ENCODE assay signal across 9 mouse cellular contexts in the genomic region with DNA sequence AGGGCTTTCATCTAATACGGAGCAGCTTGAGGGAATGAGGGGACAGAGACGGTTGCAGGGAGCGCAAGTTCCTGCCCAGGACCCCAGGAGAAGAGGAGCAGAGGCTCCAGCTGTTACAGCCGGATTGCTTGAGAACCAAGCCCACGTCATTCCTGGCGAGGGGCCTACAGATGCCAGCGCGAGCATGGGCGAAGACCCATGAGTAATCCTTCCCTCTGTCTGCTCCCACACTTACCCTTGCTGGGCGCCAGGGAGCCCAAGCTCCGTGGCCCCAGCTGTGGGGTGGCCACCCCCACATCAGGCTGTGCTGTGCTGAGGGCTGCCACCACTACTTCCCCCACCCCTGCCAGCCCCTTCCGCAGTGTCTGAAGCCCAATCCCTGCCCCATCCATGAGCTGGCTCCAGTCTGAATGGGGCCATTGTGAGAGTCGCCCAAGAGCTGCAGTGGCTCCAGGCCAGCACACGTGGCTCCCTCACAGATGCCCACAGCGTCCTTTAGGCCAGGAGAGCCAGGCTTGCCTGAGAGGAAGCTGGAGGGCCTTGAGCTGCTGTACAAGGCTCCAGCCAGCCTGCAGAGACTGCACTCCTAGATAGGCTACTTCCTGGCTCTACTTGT. TPM values are rescaled to one million over a fixed set of nuclear protein-coding genes. Genes with fewer than 3 reads are reported as not detected.
DNase-seq lines count a peak whose midpoint lies in the region; ATAC-seq lines count a peak whose summit lies in the region.
"Had no signal": no experiment of that assay in that cellular context is flagged by ENCODE, and none has a peak within 500 bp of the region (broad histone marks: within the 10 kb centered on the region; RNA-seq: fewer than 3 reads in every experiment).

No protein-coding gene starts in this region.

- H3K36me3 ChIP-seq in kidney, embryonic 14.5 days (ENCODE audit: control insufficient read depth, insufficient read depth, low read length) = no peaks in the 10 kb centered on the region

- H3K9ac ChIP-seq in kidney, embryonic 14.5 days (ENCODE audit: low read depth, low read length) = no peak overlapping the region; the same call in 1 of the 2 replicates

- 0 out of 2 replicates have a peak, but pooled peaks have one; percentile 43 for ATAC-seq in kidney, embryonic 14.5 days (ENCODE audit: low FRiP score, low TSS enrichment)
- ATAC-seq in granulocyte monocyte progenitor cell, adult 5-6 weeks (replicated peaks; ENCODE audit: poor library complexity, severe bottlenecking) = peak; percentile 30
- no peak for ATAC-seq in megakaryocyte-erythroid progenitor cell, adult 5-6 weeks (replicated peaks; ENCODE audit: low FRiP score, low TSS enrichment, poor library complexity, severe bottlenecking)
- ATAC-seq: Patski had no signal

- no peak for DNase-seq in kidney, postnatal 10 days
- peak; percentile 70 to 82 for DNase-seq in cerebellum, postnatal 10 days
- peak; percentile 65 to 85 for DNase-seq in layer of hippocampus, postnatal 14 days (ENCODE audit: low spot score in 2 of 2)
- peak; percentile 64 for DNase-seq in lung, postnatal 10 days
- DNase-seq in c-Kit-positive CD71-positive TER-119-positive erythroid progenitor cells, embryonic 14.5 days (ENCODE audit: low spot score) = no peak

- no peak overlapping the region for H3K4me2 ChIP-seq in kidney, embryonic 14.5 days (replicated peaks; ENCODE audit: low read depth, low read length)

- H3K4me1 ChIP-seq in kidney, embryonic 14.5 days (ENCODE audit: control insufficient read depth, insufficient read depth, low read length) = 0 out of 2 replicates have a peak, but pooled peaks cover 6% of the 10 kb centered on the region

- no peak overlapping the region for H3K4me3 ChIP-seq in kidney, embryonic 14.5 days (ENCODE audit: low read length)

- H3K27me3 ChIP-seq in kidney, embryonic 14.5 days (ENCODE audit: control insufficient read depth, insufficient read depth, low read length) = no peaks in the 10 kb centered on the region
- H3K27me3 ChIP-seq: Patski had no signal

- no peak overlapping the region for H3K27ac ChIP-seq in kidney, embryonic 14.5 days (ENCODE audit: low read depth, low read length)

- no peaks in the 10 kb centered on the region for H3K9me3 ChIP-seq in kidney, embryonic 14.5 days (ENCODE audit: control insufficient read depth, low read length)

- 74% methylated on average over 15 of the region's 15 CpGs for WGBS in kidney, embryonic 14.5 days

RNA-seq across cellular contexts. Expression of gene Clic4, which starts 25.4 kb away (rescaled TPM):
- 68.5 and 132 TPM in 2 replicates for polyA plus RNA-seq in kidney, embryonic 14.5 days (2014; fragmentation: Nextera tagmentation; extraction: Ambion mirVana)
- 22.3 and 25.8 TPM in 2 replicates for total RNA-seq in granulocyte monocyte progenitor cell, adult 5-6 weeks (2014; fragmentation: Nextera tagmentation)
- 28.2 and 28.9 TPM in 2 replicates for total RNA-seq in granulocyte monocyte progenitor cell, adult 5-6 weeks (2017)
- 10 to 100 TPM; 37.8 to 40.9 TPM for total RNA-seq in layer of hippocampus, postnatal 14 days (2021)
- total RNA-seq in megakaryocyte-erythroid progenitor cell, adult 5-6 weeks (2014; fragmentation: Nextera tagmentation) = 77.8 and 83.9 TPM in 2 replicates
- 79.0 and 86.0 TPM in 2 replicates for total RNA-seq in megakaryocyte-erythroid progenitor cell, adult 5-6 weeks (2017)

RNA-seq across cellular contexts. Expression of gene Srrm1, which starts 55.1 kb away (rescaled TPM):
- polyA plus RNA-seq in kidney, embryonic 14.5 days (2014; fragmentation: Nextera tagmentation; extraction: Ambion mirVana) = 254 and 273 TPM in 2 replicates
- total RNA-seq in granulocyte monocyte progenitor cell, adult 5-6 weeks (2014; fragmentation: Nextera tagmentation) = 232 and 260 TPM in 2 replicates
- 84.9 and 94.7 TPM in 2 replicates for total RNA-seq in granulocyte monocyte progenitor cell, adult 5-6 weeks (2017)
- 100 to 1,000 TPM; 124 to 133 TPM for total RNA-seq in layer of hippocampus, postnatal 14 days (2021)
- total RNA-seq in megakaryocyte-erythroid progenitor cell, adult 5-6 weeks (2014; fragmentation: Nextera tagmentation) = 346 and 399 TPM in 2 replicates
- total RNA-seq in megakaryocyte-erythroid progenitor cell, adult 5-6 weeks (2017) = 181 and 189 TPM in 2 replicates

Comparison
In these comparisons a context has a peak if more than half of its experiments do, and no peak if none do; other contexts are left out.
1. DNase-seq: peak in cerebellum, postnatal 10 days (2 of 2), layer of hippocampus, postnatal 14 days (2 of 2) and lung, postnatal 10 days (single experiment); none in kidney, postnatal 10 days (single experiment) and c-Kit-positive CD71-positive TER-119-positive erythroid progenitor cells, embryonic 14.5 days (single experiment).